Mouse (Mus musculus) thymus, postnatal 36 days (tissue): ENCODE measurements around the gene Mcidas.

Experiments used
- DNase-seq, 2 experiments: peaks; one replicate each; pipeline ENCODE4 v3.0.0; 2022; ENCODE audit warnings: mixed read lengths in 2 of 2

The Mcidas gene

GRCm38 (mm10) chr13:113013174-113013953, 19.7 kb downstream of the Mcidas start:
- peak in 1 of 2 experiments; percentile 41 for DNase-seq

DNA sequence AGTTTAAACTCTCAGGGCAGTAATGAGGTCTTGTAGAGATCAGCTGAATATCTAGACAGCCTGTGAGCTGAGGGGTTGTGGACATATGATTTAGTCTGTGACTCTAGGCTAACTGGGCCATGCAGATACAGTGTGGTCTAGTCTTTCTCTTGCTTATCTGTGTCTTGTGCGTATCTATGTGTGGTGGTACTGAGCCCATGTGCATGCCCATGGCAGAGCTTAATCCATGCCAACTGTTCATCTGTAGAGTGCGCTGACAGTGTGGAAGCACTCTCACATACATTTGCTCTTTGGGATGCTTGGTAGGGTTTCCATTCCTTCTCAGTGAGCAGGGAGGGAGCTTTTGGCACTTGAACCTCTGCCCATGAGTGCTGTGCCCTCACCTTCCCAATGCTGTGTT, 27.9 kb downstream of the Mcidas start:
- no peak for DNase-seq

GRCm38 (mm10) chr13:113022467-113022866, 28.8 kb downstream of the Mcidas start:
- DNase-seq: no peak

- peak; percentile 48 to 67 for DNase-seq
These were observed 29.9 kb downstream of the Mcidas start for GRCm38 (mm10) chr13:113023274-113024143.

- DNase-seq: no peak
These were observed 37.7 kb downstream of the Mcidas start for GRCm38 (mm10) chr13:113031351-113031750.

DNA sequence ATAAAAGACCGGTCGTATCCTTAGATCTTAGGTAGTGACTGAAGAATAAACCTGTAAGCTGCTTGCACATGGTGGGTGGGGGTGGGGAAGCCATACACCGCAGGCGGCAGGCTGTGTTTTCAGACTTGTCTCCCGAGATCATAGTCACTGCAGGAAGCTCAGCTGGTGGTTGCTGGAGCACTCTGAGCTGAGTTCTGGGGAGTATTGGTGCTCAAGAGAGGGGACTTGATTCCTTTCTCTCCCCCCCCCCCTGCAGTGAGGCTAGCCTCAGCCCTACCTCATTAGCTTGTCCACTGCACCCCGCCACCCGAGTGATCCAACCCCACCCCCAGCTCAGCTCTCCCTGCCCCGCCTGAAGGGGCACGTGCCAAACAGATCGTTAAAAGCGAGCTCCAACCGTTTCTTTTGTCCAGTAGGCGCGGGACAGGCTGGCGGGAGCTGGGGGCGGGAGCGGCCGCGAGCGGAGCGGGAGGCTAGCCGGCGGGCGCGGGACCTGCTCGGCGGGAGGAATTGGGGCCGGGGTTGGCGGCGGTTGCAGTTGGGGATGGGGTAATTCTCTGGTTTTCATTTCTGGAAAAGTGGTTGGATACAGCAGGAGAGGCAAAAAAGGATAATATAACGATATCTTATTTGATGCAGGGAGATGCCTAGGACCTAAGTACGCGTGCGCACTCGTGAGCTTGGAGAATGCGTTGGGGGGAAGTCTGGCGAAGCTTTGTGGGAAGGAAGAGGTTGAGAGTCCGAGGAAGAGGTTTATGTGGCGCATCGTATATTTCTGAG, 38.3 kb downstream of the Mcidas start:
- DNase-seq: peak; percentile 34 to 64

DNA sequence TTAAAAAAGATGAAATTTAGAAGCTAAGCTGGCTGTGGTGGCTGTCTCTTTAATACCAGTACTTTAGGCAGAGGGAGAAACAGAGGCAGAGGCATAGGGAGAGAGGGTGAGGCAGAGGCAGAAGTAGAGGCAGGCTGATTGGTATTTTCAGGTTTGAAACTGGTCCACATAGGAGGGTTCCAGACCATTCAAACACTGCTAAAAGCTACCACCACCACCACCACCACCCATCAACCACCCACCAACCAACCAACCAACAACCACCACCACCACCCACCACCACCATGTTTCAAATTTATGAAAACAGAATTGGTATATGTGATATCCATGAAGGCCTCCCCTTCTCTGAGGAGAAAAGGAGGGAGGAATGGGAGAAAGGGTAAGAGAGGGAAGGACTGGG, 39.2 kb downstream of the Mcidas start:
- no peak for DNase-seq

DNA sequence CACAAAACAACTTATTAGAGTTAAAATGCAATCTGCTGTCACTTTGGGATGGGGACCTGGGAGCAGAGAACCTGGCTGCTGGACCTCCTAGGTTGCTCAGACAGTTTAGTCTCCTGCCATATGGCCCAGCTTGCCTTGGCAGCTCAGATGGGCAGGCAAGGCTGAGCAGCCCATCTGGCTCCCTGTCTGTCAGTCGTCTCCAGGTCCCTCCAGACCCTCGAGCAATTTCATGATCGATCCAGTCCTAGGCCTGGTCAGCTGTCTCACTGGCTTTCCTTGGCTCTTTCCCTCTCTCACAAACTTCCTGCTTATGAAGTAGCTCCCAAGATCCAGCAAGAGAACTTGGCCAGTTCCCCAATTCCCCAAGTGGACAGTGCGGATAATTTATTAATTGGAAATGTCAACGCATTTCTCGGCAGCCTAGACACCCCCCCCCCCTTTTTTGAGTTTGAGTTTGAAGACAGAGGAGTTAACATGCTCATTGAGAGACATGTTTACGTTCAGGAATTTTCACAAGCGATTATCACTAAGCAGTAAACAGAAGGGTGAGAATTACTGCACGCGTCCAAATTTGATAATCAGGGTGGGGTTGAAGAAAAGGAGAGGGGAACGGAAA, 40.7 kb downstream of the Mcidas start:
- DNase-seq: no peak

DNA sequence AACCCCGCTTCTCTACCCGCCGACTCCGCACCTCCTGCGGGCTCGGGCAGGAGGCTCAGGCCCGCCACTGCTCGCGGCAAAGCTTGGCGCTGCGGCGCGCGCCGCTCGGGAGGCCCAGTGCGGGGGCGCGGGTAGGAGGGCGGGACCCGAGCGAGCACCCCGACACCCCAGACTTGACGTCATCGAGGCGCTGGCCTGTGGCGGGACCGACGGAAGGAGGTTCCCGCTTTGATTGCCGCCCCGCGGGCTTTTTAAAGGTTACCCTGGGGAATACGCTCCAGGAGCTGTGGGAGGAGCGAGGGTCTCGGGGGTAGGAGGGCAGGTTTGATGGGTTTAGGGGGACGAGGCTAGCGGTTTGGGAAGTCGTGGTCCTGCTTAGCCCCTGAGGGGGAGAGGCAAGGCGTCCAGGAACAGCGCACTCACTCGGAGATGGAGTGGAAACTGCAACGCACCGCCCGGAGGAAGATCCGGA, 41.3 kb downstream of the Mcidas start, which contains the start of gene Cdc20b:
Gene Cdc20b, plus strand, starts transcription at position 162 of the 472 bp plus-strand sequence.
- peak; percentile 78 to 88 for DNase-seq

DNA sequence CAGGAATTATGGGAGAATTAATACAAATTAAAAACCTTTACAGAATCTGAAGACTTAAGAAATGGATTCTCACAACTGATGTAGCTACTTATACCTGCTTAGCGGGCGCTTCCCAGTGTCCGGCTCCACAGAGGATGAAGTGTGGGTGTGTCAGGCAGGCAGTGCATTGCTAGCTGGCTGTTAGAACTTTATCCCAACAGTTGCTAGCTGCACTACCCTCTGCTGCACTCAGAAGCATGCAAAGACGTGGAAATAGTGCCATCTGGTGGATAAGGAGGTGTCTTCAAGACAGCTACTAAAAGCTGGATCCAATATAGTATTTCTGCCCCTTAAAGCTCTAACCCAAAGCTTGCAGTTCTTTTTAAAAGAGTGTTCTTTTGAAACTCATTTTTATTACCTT, 42.2 kb downstream of the Mcidas start:
- DNase-seq: peak; percentile 53 to 61

DNA sequence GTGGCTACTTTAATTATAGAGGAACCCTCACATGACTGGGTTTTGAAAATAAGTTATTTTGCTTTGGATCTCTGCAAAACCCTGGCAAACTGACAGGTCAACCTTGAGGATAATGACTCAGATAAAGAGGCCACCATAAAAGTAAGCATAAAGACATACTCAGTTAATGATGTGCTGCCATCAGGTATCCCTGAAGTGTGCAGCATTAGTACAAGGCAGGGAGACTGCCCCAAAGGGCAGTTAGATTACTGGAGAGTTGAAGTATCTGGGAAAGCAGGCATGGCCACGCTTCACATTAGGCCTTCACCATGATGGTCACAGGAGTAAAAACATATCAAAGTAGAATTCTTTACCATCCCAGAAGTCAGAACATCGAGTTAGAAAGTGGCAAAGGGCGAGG, 51.2 kb downstream of the Mcidas start:
- DNase-seq: no peak

DNA sequence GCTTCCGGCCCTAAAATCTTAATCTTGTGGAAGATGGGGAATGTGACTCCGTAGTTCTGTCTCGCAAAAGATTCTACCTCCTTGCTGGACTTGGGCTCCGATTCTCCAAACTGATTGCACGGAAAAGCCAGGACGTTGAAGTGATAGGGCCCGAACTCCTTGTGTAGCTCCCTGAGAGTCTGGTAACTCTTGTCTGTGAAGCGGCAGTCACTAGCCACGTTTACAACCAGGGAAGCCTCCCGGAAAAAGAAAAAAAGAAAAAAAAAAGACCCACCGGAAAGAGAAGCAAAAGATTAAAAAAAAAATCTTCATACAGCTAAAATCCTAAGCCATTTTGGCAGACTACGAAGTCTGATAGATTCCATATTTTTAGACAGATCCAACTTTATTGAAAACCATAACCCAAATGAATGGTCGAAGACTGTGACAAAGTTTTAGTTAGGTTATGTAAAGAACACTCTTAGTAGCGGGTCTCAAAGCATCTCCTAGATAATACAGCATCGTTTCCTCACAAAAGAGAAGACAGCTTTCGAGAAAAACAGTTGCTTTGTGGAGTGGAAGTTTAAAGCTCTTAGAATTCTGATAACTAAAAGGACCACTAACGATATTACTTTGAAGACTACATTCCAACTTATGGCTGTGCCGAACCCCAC, 51.9 kb downstream of the Mcidas start:
- DNase-seq: no peak

- DNase-seq: peak in 1 of 2 experiments; percentile 19
These were observed 52.7 kb downstream of the Mcidas start, which contains the start of gene Gpx8 for GRCm38 (mm10) chr13:113046211-113046883. Gene Gpx8, minus strand, starts transcription at chr13:113046410.

GRCm38 (mm10) chr13:113047018-113047417, 53.4 kb downstream of the Mcidas start:
- DNase-seq: no peak

GRCm38 (mm10) chr13:113047647-113048046, 54.0 kb downstream of the Mcidas start:
- peak in 1 of 2 experiments; percentile 16 for DNase-seq
